Mouse (Mus musculus): Measurements from ENCODE around the gene Vps18. TPM values are rescaled to one million over a fixed set of nuclear protein-coding genes. Genes with fewer than 3 reads are reported as not detected.
A peak's percentile ranks its signal among the peaks of the same experiment; 100 is the strongest.

Vps18 gene
- polyA plus RNA-seq, 1 experiment from 2014 or later, result 8.5 TPM

GRCm38 (mm10) chr2:119327102-119327480 is 38.6 kb downstream of the Vps18 start:
- Histone ChIP-seq H3K9ac (ENCODE audit: low read depth, low read length) (no peak overlapping the region), H3K4me3 (ENCODE audit: low read depth, low read length) (peak overlapping the region; percentile 40), H3K4me2 (replicated peaks; ENCODE audit: low read depth, low read length) (peak overlapping the region; percentile 50), H3K27ac (ENCODE audit: low read depth, low read length) (no peak overlapping the region), H3K27me3 (ENCODE audit: control insufficient read depth, insufficient read depth, low read length) (peaks cover 89% of the 10 kb centered on the region), H3K36me3 (ENCODE audit: control insufficient read depth, insufficient read depth, low read length) (no peaks in the 10 kb centered on the region), H3K4me1 (replicated peaks; ENCODE audit: control insufficient read depth, insufficient read depth, low read length) (peaks cover 14% of the 10 kb centered on the region), H3K9me3 (ENCODE audit: control insufficient read depth, low read length) (no peaks in the 10 kb centered on the region)
- under 1% methylated on average over 30 of the region's 30 CpGs for WGBS
- DNase-seq (ENCODE audit: low spot score) (peak; percentile 59), ATAC-seq (ENCODE audit: low FRiP score) (no peak)

- DNase-seq (ENCODE audit: low spot score), result no peak
- Histone ChIP-seq H3K36me3 (ENCODE audit: control insufficient read depth, insufficient read depth, low read length) (no peaks in the 10 kb centered on the region), H3K9me3 (ENCODE audit: control insufficient read depth, low read length) (no peaks in the 10 kb centered on the region), H3K9ac (ENCODE audit: low read depth, low read length) (no peak overlapping the region), H3K4me2 (replicated peaks; ENCODE audit: low read depth, low read length) (0 out of 2 replicates have a peak overlapping the region, but pooled peaks have one; percentile 7), H3K4me3 (ENCODE audit: low read depth, low read length) (peak overlapping the region; percentile 12; the same call in 1 of the 2 replicates), H3K27ac (ENCODE audit: low read depth, low read length) (peak overlapping the region; percentile 6; the same call in 1 of the 2 replicates), H3K27me3 (ENCODE audit: control insufficient read depth, insufficient read depth, low read length) (peaks cover 82% of the 10 kb centered on the region), H3K4me1 (replicated peaks; ENCODE audit: control insufficient read depth, insufficient read depth, low read length) (peaks cover 9% of the 10 kb centered on the region; the same call in 1 of the 2 replicates)
- 16% methylated on average over 11 of the region's 11 CpGs for whole genome bisulfite sequencing
- ATAC-seq (ENCODE audit: low FRiP score), result no peak
These were observed 39.5 kb downstream of the Vps18 start for GRCm38 (mm10) chr2:119327942-119328526.

GRCm38 (mm10) chr2:119328546-119328945 is 40.0 kb downstream of the Vps18 start:
- Histone ChIP-seq H3K9me3 (ENCODE audit: control insufficient read depth, low read length) (no peaks in the 10 kb centered on the region), H3K4me3 (ENCODE audit: low read depth, low read length) (no peak overlapping the region), H3K27ac (ENCODE audit: low read depth, low read length) (no peak overlapping the region), H3K4me1 (replicated peaks; ENCODE audit: control insufficient read depth, insufficient read depth, low read length) (peaks cover 9% of the 10 kb centered on the region; the same call in 1 of the 2 replicates), H3K4me2 (replicated peaks; ENCODE audit: low read depth, low read length) (0 out of 2 replicates have a peak overlapping the region, but pooled peaks have one; percentile 3), H3K9ac (ENCODE audit: low read depth, low read length) (no peak overlapping the region), H3K36me3 (ENCODE audit: control insufficient read depth, insufficient read depth, low read length) (no peaks in the 10 kb centered on the region), H3K27me3 (ENCODE audit: control insufficient read depth, insufficient read depth, low read length) (peaks cover 78% of the 10 kb centered on the region)
- ATAC-seq (ENCODE audit: low FRiP score) (no peak), DNase-seq (ENCODE audit: low spot score) (no peak)
- WGBS, result 44% methylated on average over 5 of the region's 5 CpGs

- DNase-seq (ENCODE audit: low spot score), result no peak
- Histone ChIP-seq H3K4me1 (replicated peaks; ENCODE audit: control insufficient read depth, insufficient read depth, low read length) (peaks cover 9% of the 10 kb centered on the region; the same call in 1 of the 2 replicates), H3K27me3 (ENCODE audit: control insufficient read depth, insufficient read depth, low read length) (peaks cover 71% of the 10 kb centered on the region), H3K9ac (ENCODE audit: low read depth, low read length) (no peak overlapping the region), H3K27ac (ENCODE audit: low read depth, low read length) (no peak overlapping the region), H3K36me3 (ENCODE audit: control insufficient read depth, insufficient read depth, low read length) (no peaks in the 10 kb centered on the region), H3K9me3 (ENCODE audit: control insufficient read depth, low read length) (no peaks in the 10 kb centered on the region), H3K4me3 (ENCODE audit: low read depth, low read length) (no peak overlapping the region), H3K4me2 (replicated peaks; ENCODE audit: low read depth, low read length) (no peak overlapping the region)
- 56% methylated on average over 3 of the region's 3 CpGs for WGBS
- ATAC-seq (ENCODE audit: low FRiP score), result no peak
These were observed 40.7 kb downstream of the Vps18 start for GRCm38 (mm10) chr2:119329123-119329817.

- H3K4me3 ChIP-seq (ENCODE audit: low read depth, low read length), result no peak overlapping the region
- no peak overlapping the region for H3K4me2 ChIP-seq (replicated peaks; ENCODE audit: low read depth, low read length)
- H3K9ac ChIP-seq (ENCODE audit: low read depth, low read length), result no peak overlapping the region
- no peaks in the 10 kb centered on the region for H3K9me3 ChIP-seq (ENCODE audit: control insufficient read depth, low read length)
- H3K4me1 ChIP-seq (replicated peaks; ENCODE audit: control insufficient read depth, insufficient read depth, low read length), result 0 out of 2 replicates have a peak, but pooled peaks cover 9% of the 10 kb centered on the region
- ATAC-seq (ENCODE audit: low FRiP score) (no peak), DNase-seq (ENCODE audit: low spot score) (no peak)
- WGBS, result 90% methylated on average over 8 of the region's 8 CpGs
- H3K36me3 ChIP-seq (ENCODE audit: control insufficient read depth, insufficient read depth, low read length), result no peaks in the 10 kb centered on the region
- H3K27me3 ChIP-seq (ENCODE audit: control insufficient read depth, insufficient read depth, low read length), result peaks cover 56% of the 10 kb centered on the region
- no peak overlapping the region for H3K27ac ChIP-seq (ENCODE audit: low read depth, low read length)
These were observed 42.3 kb downstream of the Vps18 start for GRCm38 (mm10) chr2:119330795-119331194.

- H3K4me3 ChIP-seq (ENCODE audit: low read depth, low read length), result no peak overlapping the region
- no peak overlapping the region for H3K9ac ChIP-seq (ENCODE audit: low read depth, low read length)
- WGBS, result 73% methylated on average over 24 of the region's 24 CpGs
- no peak overlapping the region for H3K4me2 ChIP-seq (replicated peaks; ENCODE audit: low read depth, low read length)
- H3K27me3 ChIP-seq (ENCODE audit: control insufficient read depth, insufficient read depth, low read length), result peaks cover 42% of the 10 kb centered on the region
- no peaks in the 10 kb centered on the region for H3K9me3 ChIP-seq (ENCODE audit: control insufficient read depth, low read length)
- no peak overlapping the region for H3K27ac ChIP-seq (ENCODE audit: low read depth, low read length)
- no peak for ATAC-seq (ENCODE audit: low FRiP score)
- DNase-seq (ENCODE audit: low spot score), result no peak
- H3K4me1 ChIP-seq (replicated peaks; ENCODE audit: control insufficient read depth, insufficient read depth, low read length), result no peaks in the 10 kb centered on the region
- no peaks in the 10 kb centered on the region for H3K36me3 ChIP-seq (ENCODE audit: control insufficient read depth, insufficient read depth, low read length)
These were observed 43.7 kb downstream of the Vps18 start for GRCm38 (mm10) chr2:119332177-119332661.

- Histone ChIP-seq H3K4me2 (replicated peaks; ENCODE audit: low read depth, low read length) (no peak overlapping the region), H3K4me3 (ENCODE audit: low read depth, low read length) (no peak overlapping the region), H3K9me3 (ENCODE audit: control insufficient read depth, low read length) (no peaks in the 10 kb centered on the region), H3K36me3 (ENCODE audit: control insufficient read depth, insufficient read depth, low read length) (no peaks in the 10 kb centered on the region), H3K4me1 (replicated peaks; ENCODE audit: control insufficient read depth, insufficient read depth, low read length) (no peaks in the 10 kb centered on the region), H3K9ac (ENCODE audit: low read depth, low read length) (no peak overlapping the region), H3K27ac (ENCODE audit: low read depth, low read length) (no peak overlapping the region), H3K27me3 (ENCODE audit: control insufficient read depth, insufficient read depth, low read length) (peaks cover 24% of the 10 kb centered on the region)
- no peak for DNase-seq (ENCODE audit: low spot score)
- ATAC-seq (ENCODE audit: low FRiP score), result no peak
- WGBS, result 55% methylated on average over 1 of the region's 1 CpGs
These were observed 45.6 kb downstream of the Vps18 start for GRCm38 (mm10) chr2:119334135-119334534.

GRCm38 (mm10) chr2:119334964-119335525 is 46.5 kb downstream of the Vps18 start:
- H3K9ac ChIP-seq (ENCODE audit: low read depth, low read length), result no peak overlapping the region
- no peak overlapping the region for H3K27ac ChIP-seq (ENCODE audit: low read depth, low read length)
- H3K9me3 ChIP-seq (ENCODE audit: control insufficient read depth, low read length), result no peaks in the 10 kb centered on the region
- H3K36me3 ChIP-seq (ENCODE audit: control insufficient read depth, insufficient read depth, low read length), result no peaks in the 10 kb centered on the region
- no peak overlapping the region for H3K4me3 ChIP-seq (ENCODE audit: low read depth, low read length)
- WGBS, result 76% methylated on average over 7 of the region's 7 CpGs
- no peaks in the 10 kb centered on the region for H3K4me1 ChIP-seq (replicated peaks; ENCODE audit: control insufficient read depth, insufficient read depth, low read length)
- no peak overlapping the region for H3K4me2 ChIP-seq (replicated peaks; ENCODE audit: low read depth, low read length)
- peaks cover 17% of the 10 kb centered on the region for H3K27me3 ChIP-seq (ENCODE audit: control insufficient read depth, insufficient read depth, low read length)
- DNase-seq (ENCODE audit: low spot score) (no peak), ATAC-seq (ENCODE audit: low FRiP score) (no peak)

Measured in hindbrain, embryonic 11.5 days (tissue).